Mouse (Mus musculus) hindlimb bud, embryonic 11.5 days (tissue): ENCODE measurements around the gene Actn1.

Experiments used
- DNase-seq: peaks from one replicate; pipeline ENCODE4 v3.0.0-alpha.2; 2012; ENCODE audit warnings: low read depth, low spot score; ENCODE audit errors: extremely low spot score

Actn1 gene

GRCm38 (mm10) chr12:80228356-80228755 lies 31.8 kb downstream of the Actn1 start:
- no peak for DNase-seq

- DNase-seq = no peak
These were observed 32.3 kb downstream of the Actn1 start for GRCm38 (mm10) chr12:80227835-80228234.

DNA sequence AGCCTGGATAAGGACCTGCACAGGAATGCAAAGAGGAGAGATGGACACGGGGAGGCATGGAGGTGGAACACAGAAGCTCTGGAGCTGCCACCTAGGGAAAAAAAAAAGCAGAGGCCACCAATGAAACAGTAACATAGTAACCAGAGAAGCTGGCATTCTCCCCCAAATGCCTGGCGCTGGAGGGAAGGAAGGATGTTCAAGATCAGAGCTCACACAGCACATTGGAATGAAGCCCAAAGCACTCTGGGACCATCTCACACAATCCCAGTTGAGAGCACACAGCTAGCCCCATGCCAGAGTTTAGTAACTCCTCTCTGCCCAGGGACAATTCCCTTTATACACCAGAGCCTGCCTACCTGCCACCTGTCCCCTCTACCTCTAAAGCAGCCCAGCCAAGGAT lies 34.1 kb downstream of the Actn1 start:
- DNase-seq = no peak

DNA sequence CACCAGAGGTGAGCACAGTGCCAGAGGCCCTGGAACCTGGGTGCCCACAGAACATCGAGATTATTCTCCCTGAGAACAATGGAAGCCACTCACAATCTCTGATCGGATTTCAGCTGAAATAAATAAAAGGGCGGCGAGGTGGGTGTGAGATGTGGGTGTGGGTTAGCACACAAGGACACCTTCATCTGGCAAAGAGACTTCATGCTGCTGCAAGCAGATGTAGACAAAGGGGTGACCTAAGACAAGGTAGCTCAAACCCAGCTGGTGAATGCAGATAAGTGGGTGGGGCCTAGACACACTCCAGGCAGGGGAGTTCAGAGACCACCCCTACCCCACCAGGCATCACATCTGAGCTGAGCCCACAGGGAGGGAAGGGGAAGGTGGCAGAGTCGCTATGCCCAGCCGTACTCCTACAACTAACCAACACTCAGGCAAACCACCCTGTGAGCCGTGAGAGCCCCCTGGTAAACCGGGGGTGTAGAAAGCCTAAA lies 35.9 kb downstream of the Actn1 start:
- DNase-seq = no peak

GRCm38 (mm10) chr12:80223511-80223910 lies 36.7 kb downstream of the Actn1 start:
- DNase-seq = no peak

GRCm38 (mm10) chr12:80222473-80222872 lies 37.7 kb downstream of the Actn1 start:
- no peak for DNase-seq

GRCm38 (mm10) chr12:80220260-80221038 lies 39.7 kb downstream of the Actn1 start:
- no peak for DNase-seq

- DNase-seq = no peak
These were observed 41.4 kb downstream of the Actn1 start for GRCm38 (mm10) chr12:80218784-80219183.

- no peak for DNase-seq
These were observed 42.0 kb downstream of the Actn1 start for GRCm38 (mm10) chr12:80218045-80218611.

DNA sequence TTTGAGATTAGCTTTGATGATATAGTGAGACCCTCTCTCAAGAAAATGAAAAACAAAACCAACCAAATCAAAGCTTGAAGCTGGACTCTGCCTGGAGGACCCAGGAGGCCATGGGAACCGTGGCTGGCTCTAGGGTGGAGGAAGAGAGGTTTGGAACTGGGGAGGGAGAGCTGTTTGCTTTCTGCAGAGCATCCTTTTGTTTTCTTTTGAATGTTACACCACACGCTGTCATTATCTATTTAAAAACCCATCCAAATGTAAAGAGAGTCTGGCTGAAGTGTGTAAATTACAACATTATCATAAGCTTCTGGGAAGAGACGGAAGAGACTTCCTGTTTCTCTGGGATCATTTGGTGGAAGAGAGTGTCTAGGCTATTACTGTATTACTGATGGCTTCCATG lies 43.1 kb downstream of the Actn1 start:
- DNase-seq = no peak

GRCm38 (mm10) chr12:80216258-80216881 lies 43.8 kb downstream of the Actn1 start:
- DNase-seq = no peak

- no peak for DNase-seq
These were observed 46.4 kb downstream of the Actn1 start for GRCm38 (mm10) chr12:80213810-80214209.

DNA sequence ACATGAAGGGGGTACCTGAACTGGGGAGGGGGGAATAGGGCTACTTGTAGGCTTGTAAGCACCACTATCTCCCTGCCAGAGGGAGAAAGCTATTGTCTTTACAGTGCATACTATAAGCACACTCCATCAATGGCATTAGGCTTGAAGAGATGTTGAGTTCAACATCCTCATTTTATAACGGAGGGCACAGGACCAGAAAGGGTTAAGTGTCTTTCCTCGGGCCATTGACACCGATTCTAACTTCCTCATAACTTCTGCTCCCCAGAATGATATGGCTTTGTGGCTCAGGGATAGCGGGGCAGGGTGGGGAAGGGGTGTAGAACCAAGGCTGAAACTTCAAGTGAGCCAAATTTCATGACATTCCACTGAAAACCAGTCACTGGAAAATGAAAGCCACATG lies 46.9 kb downstream of the Actn1 start:
- DNase-seq = no peak

DNA sequence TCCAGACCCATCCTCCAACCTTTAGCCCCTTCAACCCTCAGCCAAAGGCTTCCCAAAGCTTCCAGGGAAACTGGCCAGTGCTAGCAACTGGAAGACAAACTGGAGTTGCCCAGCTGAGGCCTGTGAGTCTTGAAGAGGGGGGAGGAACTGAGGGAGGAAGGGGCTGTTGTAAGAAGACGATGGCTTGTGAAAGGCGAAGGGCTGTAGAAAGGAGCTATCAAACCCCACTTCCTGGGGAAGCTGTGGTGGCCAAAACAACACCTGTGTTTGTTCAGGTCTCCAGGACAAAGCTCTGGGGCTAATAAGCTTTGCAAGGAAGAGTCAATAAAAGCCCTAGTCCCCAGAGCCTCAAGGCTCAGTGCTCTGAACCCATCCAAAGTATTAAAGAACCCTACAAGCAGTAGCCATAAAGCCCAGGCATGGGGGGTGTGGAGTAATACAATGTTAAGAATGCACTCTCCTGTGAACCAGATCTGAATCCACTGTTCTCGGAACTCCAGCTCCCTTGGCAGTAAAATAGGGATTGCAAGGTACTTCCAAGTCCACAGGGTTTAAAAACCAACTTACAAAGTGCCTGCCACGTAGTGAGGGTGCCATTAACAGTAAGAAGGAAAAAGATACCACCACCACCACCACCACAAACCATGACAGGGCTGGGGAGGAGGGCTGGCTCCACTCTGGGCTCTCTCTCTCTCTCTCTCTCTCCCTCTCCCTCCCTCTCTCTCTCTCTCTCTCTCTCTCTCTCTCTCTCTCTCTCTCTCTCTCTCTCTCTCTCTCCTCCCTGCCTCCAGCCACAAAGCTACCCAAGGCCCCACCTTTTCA lies 49.2 kb downstream of the Actn1 start:
- no peak for DNase-seq

GRCm38 (mm10) chr12:80209914-80210313 lies 50.3 kb downstream of the Actn1 start:
- DNase-seq = no peak

GRCm38 (mm10) chr12:80208126-80208820 lies 51.9 kb downstream of the Actn1 start:
- no peak for DNase-seq

DNA sequence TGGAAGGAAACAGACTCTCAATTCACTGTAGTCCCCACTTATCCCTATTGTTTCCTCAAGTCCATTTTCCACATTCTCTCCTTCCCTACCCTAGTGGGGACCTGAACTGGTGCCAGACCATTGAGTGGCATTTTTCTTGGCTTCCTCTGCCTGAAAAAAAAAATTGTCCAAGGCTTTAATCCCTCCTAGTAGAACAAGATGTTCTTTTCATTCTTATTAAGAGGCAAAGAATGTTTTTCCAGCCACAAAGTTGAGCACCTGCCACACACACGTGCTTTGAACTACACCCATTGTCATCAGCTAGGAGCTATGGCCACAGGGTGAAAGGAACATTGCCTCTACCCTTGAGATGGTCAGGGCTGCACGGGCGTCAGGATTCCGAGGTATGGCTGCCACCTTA lies 56.9 kb downstream of the Actn1 start:
- no peak for DNase-seq

DNA sequence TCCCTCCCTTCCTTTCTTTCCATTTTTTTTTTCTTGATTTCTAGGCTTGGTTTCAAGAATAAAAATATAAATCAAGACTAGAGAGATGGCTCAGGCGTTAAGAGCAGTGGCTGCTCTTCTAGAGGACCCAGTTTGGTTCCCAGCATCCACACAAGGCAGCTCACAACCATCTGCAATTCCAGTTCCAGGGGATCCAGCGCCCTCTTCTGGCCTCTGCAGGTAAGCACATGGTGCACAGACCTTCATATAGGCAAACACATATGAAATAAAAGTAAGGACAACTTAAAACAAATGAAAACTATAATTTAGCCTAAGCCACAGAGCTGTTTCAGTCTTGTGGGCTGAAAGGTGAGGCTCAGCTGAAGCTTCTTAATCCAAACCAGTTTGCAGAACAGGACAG lies 60.4 kb downstream of the Actn1 start:
- no peak for DNase-seq

- DNase-seq = peak; percentile 42
These were observed 61.7 kb downstream of the Actn1 start for GRCm38 (mm10) chr12:80198487-80198886.

- DNase-seq = peak; percentile 46
These were observed 62.8 kb downstream of the Actn1 start for GRCm38 (mm10) chr12:80197343-80197742.

GRCm38 (mm10) chr12:80191806-80192205 lies 68.4 kb downstream of the Actn1 start:
- DNase-seq = no peak
